Mouse (Mus musculus): ENCODE results near the gene Ugt1a8. TPM values are rescaled to one million over a fixed set of nuclear protein-coding genes. Genes with fewer than 3 reads are reported as not detected.
A peak's percentile ranks its signal among the peaks of the same experiment; 100 is the strongest.
"Not testable (repeated sequence)": the region's sequence is repeated elsewhere in the genome, so short reads cannot be mapped to it uniquely, and the experiment has no call there.

The Ugt1a8 gene
- total RNA-seq, 2 experiments from 2014 or later: not detected

GRCm38 (mm10) chr1:88218591-88218990, 131.0 kb downstream of the Ugt1a8 start:
- DNase-seq (ENCODE audit: low spot score in 2 of 2): no peak

- DNase-seq (ENCODE audit: low spot score in 2 of 2): peak in 1 of 2 experiments; percentile 22
Observed at GRCm38 (mm10) chr1:88219054-88219453, 131.4 kb downstream of the Ugt1a8 start.

GRCm38 (mm10) chr1:88220336-88220735, 132.7 kb downstream of the Ugt1a8 start:
- DNase-seq (ENCODE audit: low spot score in 2 of 2): peak in 1 of 2 experiments; percentile 21

GRCm38 (mm10) chr1:88222216-88222615, 134.6 kb downstream of the Ugt1a8 start:
- DNase-seq (ENCODE audit: low spot score in 2 of 2): peak in 1 of 2 experiments; percentile 0

- DNase-seq (ENCODE audit: low spot score in 2 of 2): peak; percentile 15 to 21
Observed at GRCm38 (mm10) chr1:88223011-88223515, 135.4 kb downstream of the Ugt1a8 start.

- DNase-seq (ENCODE audit: low spot score in 2 of 2): peak; percentile 27 to 33
Observed at GRCm38 (mm10) chr1:88223591-88223990, 136.0 kb downstream of the Ugt1a8 start.

- peak in 1 of 2 experiments; percentile 21 for DNase-seq (ENCODE audit: low spot score in 2 of 2)
Observed at GRCm38 (mm10) chr1:88224029-88224776, 136.6 kb downstream of the Ugt1a8 start.

- DNase-seq (ENCODE audit: low spot score in 2 of 2): not testable (repeated sequence)
Observed at GRCm38 (mm10) chr1:88225301-88225700, 137.7 kb downstream of the Ugt1a8 start.

- peak in 1 of 2 experiments; percentile 16 for DNase-seq (ENCODE audit: low spot score in 2 of 2)
Observed at GRCm38 (mm10) chr1:88225741-88226140, 138.1 kb downstream of the Ugt1a8 start.

- peak in 1 of 2 experiments; percentile 22 for DNase-seq (ENCODE audit: low spot score in 2 of 2)
Observed at GRCm38 (mm10) chr1:88226670-88227379, 139.2 kb downstream of the Ugt1a8 start, which contains the start of gene Mroh2a. Gene Mroh2a, plus strand, starts transcription at chr1:88226986.

GRCm38 (mm10) chr1:88227482-88227881, 139.9 kb downstream of the Ugt1a8 start:
- DNase-seq (ENCODE audit: low spot score in 2 of 2): peak in 1 of 2 experiments; percentile 18

- DNase-seq (ENCODE audit: low spot score in 2 of 2): peak; percentile 30 to 31
Observed at GRCm38 (mm10) chr1:88228121-88228520, 140.5 kb downstream of the Ugt1a8 start.

GRCm38 (mm10) chr1:88229566-88229965, 142.0 kb downstream of the Ugt1a8 start:
- no peak for DNase-seq (ENCODE audit: low spot score in 2 of 2)

GRCm38 (mm10) chr1:88229986-88230385, 142.4 kb downstream of the Ugt1a8 start:
- DNase-seq (ENCODE audit: low spot score in 2 of 2): no peak

GRCm38 (mm10) chr1:88230421-88230820, 142.8 kb downstream of the Ugt1a8 start:
- DNase-seq (ENCODE audit: low spot score in 2 of 2): no peak

GRCm38 (mm10) chr1:88230981-88231802, 143.6 kb downstream of the Ugt1a8 start:
- no peak for DNase-seq (ENCODE audit: low spot score in 2 of 2)

- DNase-seq (ENCODE audit: low spot score in 2 of 2): no peak
Observed at GRCm38 (mm10) chr1:88231803-88232499, 144.3 kb downstream of the Ugt1a8 start.

- DNase-seq (ENCODE audit: low spot score in 2 of 2): no peak
Observed at GRCm38 (mm10) chr1:88232664-88233380, 145.2 kb downstream of the Ugt1a8 start.

- no peak for DNase-seq (ENCODE audit: low spot score in 2 of 2)
Observed at GRCm38 (mm10) chr1:88233421-88234247, 146.0 kb downstream of the Ugt1a8 start.
